Mouse (Mus musculus): ENCODE measurements around the gene Ift57.

Ift57 gene

GRCm38 (mm10) chr16:49698620-49699525, at the start of gene Ift57:
Gene Ift57 (plus strand): TSS chr16:49699233.
- DNase-seq: peak; percentile 98

- DNase-seq: no peak
Measured at GRCm38 (mm10) chr16:49657182-49657581, 41.9 kb upstream of the Ift57 start.

- DNase-seq: no peak
Measured at GRCm38 (mm10) chr16:49658029-49658428, 41.0 kb upstream of the Ift57 start.

- no peak for DNase-seq
Measured at GRCm38 (mm10) chr16:49659131-49659530, 39.9 kb upstream of the Ift57 start.

- DNase-seq: no peak
Measured at GRCm38 (mm10) chr16:49660111-49660510, 38.9 kb upstream of the Ift57 start.

- no peak for DNase-seq
Measured at GRCm38 (mm10) chr16:49662201-49662600, 36.8 kb upstream of the Ift57 start.

GRCm38 (mm10) chr16:49664677-49665076, 34.4 kb upstream of the Ift57 start:
- DNase-seq: no peak

GRCm38 (mm10) chr16:49679666-49680065, 19.4 kb upstream of the Ift57 start:
- no peak for DNase-seq

GRCm38 (mm10) chr16:49684961-49685360, 14.1 kb upstream of the Ift57 start:
- DNase-seq: no peak

- no peak for DNase-seq
Measured at GRCm38 (mm10) chr16:49699821-49700220, 788 bp downstream of the Ift57 start.

GRCm38 (mm10) chr16:49708074-49708473, 9.0 kb downstream of the Ift57 start:
- DNase-seq: no peak

GRCm38 (mm10) chr16:49710188-49710587, 11.2 kb downstream of the Ift57 start:
- no peak for DNase-seq

- no peak for DNase-seq
Measured at GRCm38 (mm10) chr16:49713302-49713701, 14.3 kb downstream of the Ift57 start.

GRCm38 (mm10) chr16:49720671-49721070, 21.6 kb downstream of the Ift57 start:
- DNase-seq: no peak

- no peak for DNase-seq
Measured at GRCm38 (mm10) chr16:49721678-49722077, 22.6 kb downstream of the Ift57 start.

- no peak for DNase-seq
Measured at GRCm38 (mm10) chr16:49723222-49723621, 24.2 kb downstream of the Ift57 start.

GRCm38 (mm10) chr16:49724232-49724631, 25.2 kb downstream of the Ift57 start:
- DNase-seq: no peak

- DNase-seq: no peak
Measured at GRCm38 (mm10) chr16:49724931-49725330, 25.9 kb downstream of the Ift57 start.

GRCm38 (mm10) chr16:49725446-49725845, 26.4 kb downstream of the Ift57 start:
- no peak for DNase-seq

GRCm38 (mm10) chr16:49726216-49726615, 27.2 kb downstream of the Ift57 start:
- DNase-seq: no peak

GRCm38 (mm10) chr16:49726761-49727160, 27.7 kb downstream of the Ift57 start:
- DNase-seq: no peak

GRCm38 (mm10) chr16:49736536-49736935, 37.5 kb downstream of the Ift57 start:
- DNase-seq: no peak

- no peak for DNase-seq
Measured at GRCm38 (mm10) chr16:49747360-49747759, 48.3 kb downstream of the Ift57 start.

- no peak for DNase-seq
Measured at GRCm38 (mm10) chr16:49752906-49753305, 53.9 kb downstream of the Ift57 start.

GRCm38 (mm10) chr16:49753318-49753717, 54.3 kb downstream of the Ift57 start:
- no peak for DNase-seq

All from kidney, postnatal 4 days (tissue).